Mouse (Mus musculus) heart, embryonic 15.5 days (tissue): ENCODE data around the gene Arhgap30. TPM values are rescaled to one million over a fixed set of nuclear protein-coding genes. Genes with fewer than 3 reads are reported as not detected.

Experiments
- ATAC-seq: fragments of 200-750 bp; cut with Nextera tagmentation; replicated peaks from 2 replicates; pipeline ENCODE4 v1.8.0; 2017; ENCODE audit warnings: low read depth, moderate TSS enrichment; ENCODE audit not compliant: insufficient number of reproducible peaks, insufficient read depth, low FRiP score
- H3K27ac ChIP-seq: fragments of 300-500 bp; sonication (generic); 2 replicates; pipeline ENCODE4 v1.5.1; 2015; ENCODE audit warnings: mild to moderate bottlenecking, inconsistent platforms
- H3K27me3 ChIP-seq: fragments of 300-500 bp; sonication (generic); 2 replicates; pipeline ENCODE4 v1.6.1; 2015; ENCODE audit warnings: inconsistent platforms
- H3K36me3 ChIP-seq: fragments of 300-500 bp; sonication (generic); 2 replicates; pipeline ENCODE4 v1.6.1; 2015; ENCODE audit warnings: mild to moderate bottlenecking, inconsistent platforms
- H3K4me1 ChIP-seq: fragments of 300-500 bp; sonication (generic); replicated peaks from 2 replicates; pipeline ENCODE4 v1.6.1; 2015; ENCODE audit warnings: inconsistent platforms
- H3K4me2 ChIP-seq: fragments of 300-500 bp; sonication (generic); 2 replicates; pipeline ENCODE4 v1.6.1; 2015; ENCODE audit warnings: inconsistent platforms, mild to moderate bottlenecking, moderate library complexity
- H3K4me3 ChIP-seq: fragments of 300-500 bp; sonication (generic); 2 replicates; pipeline ENCODE4 v1.5.1; 2015; ENCODE audit warnings: mild to moderate bottlenecking, inconsistent platforms
- H3K9ac ChIP-seq: fragments of 300-500 bp; sonication (generic); 2 replicates; pipeline ENCODE4 v1.6.1; 2015; ENCODE audit warnings: mild to moderate bottlenecking, inconsistent platforms
- H3K9me3 ChIP-seq: fragments of 300-500 bp; sonication (generic); replicated peaks from 2 replicates; pipeline ENCODE4 v1.6.1; 2016; ENCODE audit warnings: inconsistent platforms
- WGBS: fragments of 180-500 bp; shearing (Covaris S2); methylation state at CpG from one replicate; pipeline ENCODE4 v1.1.7; 2015; ENCODE audit warnings: mixed read lengths; 5-methylcytosine and 5-hydroxymethylcytosine counted together
- polyA plus RNA-seq: library from polyadenylated mRNA; unstranded; fragments of >200 nt; fragmentation: Nextera tagmentation; extraction: Ambion mirVana; gene quantifications from 2 replicates; pipeline ENCODE4 v1.2.1, GENCODE M21; 2015

The Arhgap30 gene
- polyA plus RNA-seq, 1 experiment from 2014 or later: 1.00 TPM

DNA sequence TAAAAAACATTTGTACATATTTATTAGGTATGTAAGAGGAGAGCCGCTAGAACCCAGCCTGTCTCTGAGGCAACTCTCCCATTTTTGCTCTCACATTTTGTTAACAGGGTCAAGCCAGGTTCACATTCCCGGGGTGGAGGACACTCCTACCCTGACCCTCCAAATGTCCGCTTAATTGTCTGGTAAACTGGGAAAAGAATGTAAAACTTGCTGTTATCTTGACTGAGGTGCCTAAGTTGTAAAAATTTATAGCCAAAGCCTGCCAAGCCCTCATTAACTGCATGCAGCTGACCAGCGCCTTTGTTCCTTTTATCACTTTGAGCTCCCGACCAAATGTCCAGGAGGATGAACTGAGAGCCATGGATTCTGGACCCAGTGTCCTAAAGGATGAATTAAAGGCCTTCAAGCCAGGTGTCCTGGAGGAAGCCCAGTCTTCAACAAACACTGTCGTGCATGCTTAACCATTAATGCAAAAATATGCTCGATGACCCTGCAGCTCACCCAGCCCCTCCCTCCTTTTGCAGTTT lies 46.6 kb downstream of the Arhgap30 start:
- Histone ChIP-seq H3K27me3 (no peaks in the 10 kb centered on the region), H3K36me3 (no peaks in the 10 kb centered on the region), H3K4me2 (no peak overlapping the region), H3K27ac (no peak overlapping the region), H3K9ac (no peak overlapping the region), H3K9me3 (no peaks in the 10 kb centered on the region), H3K4me3 (no peak overlapping the region), H3K4me1 (peaks cover 15% of the 10 kb centered on the region)
- no peak for ATAC-seq
- WGBS: 45% methylated on average over 7 of the region's 7 CpGs

- no peak overlapping the region for H3K4me3 ChIP-seq
- 64% methylated on average over 1 of the region's 1 CpGs for WGBS
- no peaks in the 10 kb centered on the region for H3K27me3 ChIP-seq
- H3K4me2 ChIP-seq: no peak overlapping the region
- no peak overlapping the region for H3K9ac ChIP-seq
- ATAC-seq: no peak
- no peak overlapping the region for H3K27ac ChIP-seq
- no peaks in the 10 kb centered on the region for H3K9me3 ChIP-seq
- H3K36me3 ChIP-seq: no peaks in the 10 kb centered on the region
- H3K4me1 ChIP-seq: peaks cover 22% of the 10 kb centered on the region
Measured at GRCm38 (mm10) chr1:171435974-171436373, 47.2 kb downstream of the Arhgap30 start.

DNA sequence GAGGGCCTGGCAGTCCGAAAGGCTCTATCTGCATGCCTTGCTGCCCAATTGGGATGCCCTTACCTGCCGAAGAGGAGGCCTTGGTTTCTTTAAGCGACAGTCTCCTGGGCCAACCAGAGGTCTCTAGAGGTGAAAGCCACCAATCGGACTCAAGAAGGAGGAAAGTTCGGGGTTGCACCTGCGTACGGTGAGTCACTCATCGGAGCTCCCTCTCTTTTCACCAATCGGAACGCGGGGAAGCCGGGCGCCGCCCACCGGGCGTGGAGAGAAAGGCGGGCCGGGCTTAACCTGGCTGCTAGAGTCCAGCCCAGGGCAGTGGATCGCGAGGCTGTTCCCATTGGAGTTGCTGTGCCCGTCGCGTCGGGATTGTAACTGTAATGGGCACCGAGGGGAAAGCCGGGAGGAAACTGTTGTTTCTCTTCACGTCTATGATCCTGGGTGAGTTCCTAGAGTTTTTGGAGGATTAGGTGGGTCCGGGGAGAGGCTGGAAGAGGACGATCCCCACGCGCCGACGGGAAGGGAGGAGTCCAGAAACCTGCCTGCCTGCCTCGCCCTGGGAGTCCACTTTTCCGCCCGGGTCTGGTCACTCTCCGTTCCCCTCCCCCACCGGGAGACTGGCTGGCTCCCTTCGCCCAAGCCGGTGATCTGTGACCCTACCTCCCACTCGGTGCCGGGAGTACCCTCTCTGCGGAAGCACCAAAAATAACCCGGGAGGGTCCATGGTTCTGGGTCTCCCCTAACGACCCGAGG lies 48.7 kb downstream of the Arhgap30 start, which contains the start of gene F11r:
TSS of gene F11r (plus strand) at position 272 of the 750 bp plus-strand sequence.
- Histone ChIP-seq H3K4me3 (peak within 1 kb of the TSS; percentile 63), H3K9me3 (no peaks in the 10 kb centered on the region), H3K9ac (peak within 1 kb of the TSS; percentile 67), H3K36me3 (no peaks in the 10 kb centered on the region), H3K27me3 (no peaks in the 10 kb centered on the region), H3K4me2 (peak within 1 kb of the TSS; percentile 77), H3K4me1 (peaks cover 35% of the 10 kb centered on the region), H3K27ac (peak within 1 kb of the TSS; percentile 79)
- WGBS: 1% methylated on average over 43 of the region's 46 CpGs
- peak; percentile 72 for ATAC-seq

DNA sequence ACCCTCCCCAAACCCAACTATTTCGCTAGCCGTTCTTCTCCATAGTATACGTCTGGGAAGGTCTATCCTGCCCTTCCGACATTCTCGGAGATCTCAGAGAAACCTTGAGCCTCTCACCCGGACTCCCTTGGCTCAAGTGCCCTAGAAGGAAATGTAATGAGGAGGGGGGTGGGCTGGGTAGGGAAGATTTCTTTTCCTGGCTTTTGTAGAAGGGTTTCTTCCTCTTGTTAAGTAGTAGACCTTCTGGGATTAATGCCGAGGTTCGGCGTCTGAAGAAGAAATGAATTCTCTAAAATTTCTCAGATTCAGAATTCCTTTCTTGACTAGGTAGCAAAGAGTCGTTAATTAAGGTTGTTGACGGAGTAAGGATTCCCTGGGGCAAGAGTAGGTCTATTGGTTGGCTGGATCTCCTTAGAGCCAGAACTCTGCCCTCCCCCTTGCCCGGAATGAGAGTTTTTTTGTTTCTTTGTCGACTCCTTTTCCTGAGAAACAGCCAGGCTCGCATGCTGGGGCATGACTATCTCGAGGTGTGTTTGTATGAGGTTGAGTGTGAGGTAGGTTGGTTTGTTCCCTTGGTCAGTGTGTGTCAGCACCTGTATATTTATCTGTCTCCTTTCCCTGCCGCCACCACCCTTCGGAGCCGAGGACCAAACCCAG lies 49.4 kb downstream of the Arhgap30 start:
- no peaks in the 10 kb centered on the region for H3K9me3 ChIP-seq
- peak overlapping the region; percentile 63 for H3K4me3 ChIP-seq
- peak overlapping the region; percentile 67 for H3K9ac ChIP-seq
- peaks cover 35% of the 10 kb centered on the region for H3K4me1 ChIP-seq
- no peaks in the 10 kb centered on the region for H3K36me3 ChIP-seq
- no peak for ATAC-seq
- no peaks in the 10 kb centered on the region for H3K27me3 ChIP-seq
- H3K4me2 ChIP-seq: peak overlapping the region; percentile 77
- H3K27ac ChIP-seq: peak overlapping the region; percentile 79
- WGBS: 2% methylated on average over 18 of the region's 18 CpGs

DNA sequence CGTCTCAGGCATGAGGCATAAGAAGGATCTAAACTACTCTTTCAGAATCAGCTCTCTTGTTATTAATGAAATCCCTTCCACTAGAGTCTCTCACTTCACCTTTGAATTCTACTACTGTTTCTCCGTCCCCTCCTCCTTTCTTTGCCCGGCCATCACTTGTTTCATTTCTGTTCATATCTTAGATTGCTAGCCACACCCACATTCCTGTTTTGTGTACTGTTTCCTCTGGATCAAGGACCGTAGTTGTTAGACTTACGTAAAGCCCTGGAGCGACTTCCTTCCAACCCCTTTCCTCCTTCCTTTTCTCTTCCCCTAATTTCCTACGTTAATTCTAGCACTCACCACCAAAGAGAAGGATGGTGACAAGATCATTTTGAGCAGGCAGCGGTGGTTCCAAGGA lies 50.3 kb downstream of the Arhgap30 start:
- peak overlapping the region; percentile 63 for H3K4me3 ChIP-seq
- no peak for ATAC-seq
- peaks cover 35% of the 10 kb centered on the region for H3K4me1 ChIP-seq
- no peaks in the 10 kb centered on the region for H3K9me3 ChIP-seq
- H3K4me2 ChIP-seq: peak overlapping the region; percentile 77
- 23% methylated on average over 8 of the region's 8 CpGs for WGBS
- H3K27ac ChIP-seq: peak overlapping the region; percentile 79
- no peaks in the 10 kb centered on the region for H3K36me3 ChIP-seq
- no peaks in the 10 kb centered on the region for H3K27me3 ChIP-seq
- H3K9ac ChIP-seq: 0 out of 2 replicates have a peak overlapping the region, but pooled peaks have one; percentile 67

DNA sequence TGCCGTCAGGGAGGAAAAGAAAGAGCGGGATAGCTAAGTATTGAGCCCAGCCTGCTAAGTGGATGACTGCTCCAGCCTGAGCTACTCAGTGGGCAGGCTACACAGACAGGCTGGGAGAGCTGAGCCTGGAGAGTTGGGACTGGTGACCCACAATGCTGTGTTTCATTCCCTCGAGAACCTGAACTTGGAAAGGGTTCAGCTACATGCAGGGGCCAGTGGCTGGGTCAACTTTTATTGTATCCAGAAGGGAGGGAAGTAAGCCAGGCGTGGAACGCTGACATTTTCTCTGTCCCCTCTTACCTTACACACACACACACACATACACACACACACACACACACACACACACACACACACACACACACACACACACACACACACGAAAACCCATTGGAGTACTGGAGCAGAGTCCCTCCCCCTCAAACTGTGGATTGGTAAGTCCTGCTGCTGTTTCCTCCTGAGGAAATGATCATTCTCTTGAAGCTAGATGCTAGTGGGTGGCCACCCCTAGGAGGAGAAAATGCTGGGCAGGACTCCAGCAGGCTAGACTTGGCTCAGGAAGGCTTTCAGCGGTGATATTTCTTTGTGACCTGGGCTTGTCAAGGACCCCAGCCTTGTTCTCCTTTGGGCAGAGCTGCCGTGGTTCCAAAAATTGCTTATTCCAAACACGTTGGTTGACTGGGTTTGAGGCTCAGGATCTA lies 51.4 kb downstream of the Arhgap30 start:
- Histone ChIP-seq H3K36me3 (no peaks in the 10 kb centered on the region), H3K27me3 (no peaks in the 10 kb centered on the region), H3K9me3 (no peaks in the 10 kb centered on the region), H3K4me3 (peak overlapping the region; percentile 63), H3K4me2 (peak overlapping the region; percentile 77), H3K9ac (no peak overlapping the region), H3K4me1 (peaks cover 35% of the 10 kb centered on the region), H3K27ac (peak overlapping the region; percentile 79)
- peak; percentile 70 for ATAC-seq
- 32% methylated on average over 9 of the region's 9 CpGs for WGBS

DNA sequence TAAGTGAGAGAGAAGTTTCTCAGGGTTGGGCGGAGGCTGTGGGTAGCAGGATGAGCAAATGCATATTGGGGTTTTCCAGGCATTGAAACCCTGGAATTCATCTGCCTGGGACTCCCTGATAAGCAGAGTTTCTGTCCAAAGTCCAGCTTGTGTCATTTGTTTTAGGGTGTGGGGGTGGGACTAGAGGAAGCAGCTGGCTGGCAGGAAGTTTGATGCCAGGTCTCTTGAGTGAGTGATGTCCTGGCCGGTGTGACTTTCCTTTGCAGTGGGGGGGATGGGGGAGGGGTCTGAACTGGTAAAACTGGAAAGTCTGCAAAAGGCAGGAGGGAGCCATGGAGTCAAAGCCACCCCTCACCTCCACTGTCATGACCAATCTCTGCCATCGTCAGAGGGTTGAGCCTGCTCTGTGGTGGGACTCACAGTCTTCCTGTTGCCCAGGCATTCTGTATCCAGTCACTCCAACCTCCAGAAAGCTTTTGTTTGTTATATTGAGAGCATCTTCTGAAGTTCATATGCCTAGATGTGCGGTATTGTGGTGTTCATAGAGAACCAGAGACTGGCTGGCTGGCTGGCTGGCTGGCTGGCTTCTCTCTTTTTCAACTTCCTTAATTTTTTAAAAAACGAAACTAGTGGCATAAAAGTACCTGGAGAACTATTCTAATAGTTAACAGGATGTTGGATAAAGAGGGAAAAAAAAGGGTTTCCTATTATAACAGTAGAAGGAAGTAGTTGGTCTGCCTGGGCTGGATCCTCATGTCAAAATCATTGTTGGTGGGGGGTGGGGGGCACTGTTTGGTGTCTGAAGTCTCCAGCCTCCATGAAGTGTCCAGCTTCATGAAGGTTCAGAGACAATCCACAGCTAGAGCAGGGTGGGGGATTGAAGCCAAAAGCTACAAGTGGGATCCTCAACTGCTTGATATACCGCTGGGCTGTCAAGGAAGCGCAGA lies 53.0 kb downstream of the Arhgap30 start:
- Histone ChIP-seq H3K9ac (0 out of 2 replicates have a peak overlapping the region, but pooled peaks have one; percentile 35), H3K4me3 (peak overlapping the region; percentile 13), H3K9me3 (no peaks in the 10 kb centered on the region), H3K4me2 (peak overlapping the region; percentile 77), H3K27me3 (no peaks in the 10 kb centered on the region), H3K27ac (peak overlapping the region; percentile 79), H3K4me1 (peaks cover 41% of the 10 kb centered on the region), H3K36me3 (no peaks in the 10 kb centered on the region)
- WGBS: 30% methylated on average over 7 of the region's 7 CpGs
- peak; percentile 12; the same call in 1 of the 2 replicates for ATAC-seq

DNA sequence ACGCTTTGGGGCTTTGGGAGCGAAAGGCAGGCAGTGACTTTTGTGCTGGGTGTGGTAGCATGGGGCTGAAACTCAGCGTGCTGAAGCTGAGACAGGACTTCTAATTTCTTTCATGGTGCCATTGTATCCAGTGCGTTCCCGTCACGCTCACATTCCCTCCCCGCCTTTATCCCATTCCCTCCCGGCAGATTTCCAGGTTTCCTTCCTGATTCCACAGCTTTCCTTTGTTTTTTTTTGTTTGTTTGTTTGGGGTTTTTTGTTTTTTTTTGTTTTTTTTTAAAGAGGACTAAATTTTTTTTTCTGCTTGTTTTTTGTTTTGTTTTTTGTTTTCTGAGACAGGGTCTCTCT lies 53.6 kb downstream of the Arhgap30 start:
- WGBS: 57% methylated on average over 8 of the region's 8 CpGs
- Histone ChIP-seq H3K4me3 (no peak overlapping the region), H3K9me3 (no peaks in the 10 kb centered on the region), H3K36me3 (no peaks in the 10 kb centered on the region), H3K4me2 (peak overlapping the region; percentile 77), H3K4me1 (peaks cover 40% of the 10 kb centered on the region), H3K9ac (0 out of 2 replicates have a peak overlapping the region, but pooled peaks have one; percentile 35), H3K27ac (peak overlapping the region; percentile 79), H3K27me3 (no peaks in the 10 kb centered on the region)
- ATAC-seq: no peak

DNA sequence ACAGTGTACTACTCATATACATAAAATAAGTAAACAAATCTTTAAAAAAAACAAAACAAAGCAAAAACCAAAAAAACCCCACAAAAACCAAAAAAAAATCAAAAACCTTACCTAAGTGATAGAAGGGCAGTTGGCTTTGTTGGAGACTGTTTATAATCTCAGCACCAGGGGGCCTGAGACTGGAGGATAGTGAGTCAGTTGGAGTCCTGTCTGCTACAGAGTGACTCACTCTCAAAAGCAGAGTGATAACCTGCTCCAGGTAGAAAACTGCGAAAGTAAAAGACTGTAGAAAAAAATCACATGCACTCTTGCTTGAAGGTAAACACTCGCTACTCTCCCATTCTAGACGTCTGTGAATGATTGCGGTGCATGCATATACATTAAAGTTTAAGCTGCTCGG lies 56.3 kb downstream of the Arhgap30 start:
- ATAC-seq: no peak
- Histone ChIP-seq H3K36me3 (no peaks in the 10 kb centered on the region), H3K4me3 (no peak overlapping the region), H3K27ac (no peak overlapping the region), H3K27me3 (no peaks in the 10 kb centered on the region), H3K9me3 (no peaks in the 10 kb centered on the region), H3K4me2 (no peak overlapping the region), H3K4me1 (peaks cover 38% of the 10 kb centered on the region), H3K9ac (no peak overlapping the region)
- 82% methylated on average over 5 of the region's 5 CpGs for WGBS

GRCm38 (mm10) chr1:171446854-171447253 lies 58.1 kb downstream of the Arhgap30 start:
- Histone ChIP-seq H3K9ac (no peak overlapping the region), H3K4me3 (no peak overlapping the region), H3K4me2 (peak overlapping the region; percentile 36), H3K27ac (peak overlapping the region; percentile 61), H3K27me3 (no peaks in the 10 kb centered on the region), H3K36me3 (no peaks in the 10 kb centered on the region), H3K9me3 (no peaks in the 10 kb centered on the region), H3K4me1 (peaks cover 23% of the 10 kb centered on the region)
- ATAC-seq: no peak
- WGBS: 31% methylated on average over 7 of the region's 7 CpGs
